Mouse (Mus musculus): ENCODE measurements around the gene Inpp5k. TPM values are rescaled to one million over a fixed set of nuclear protein-coding genes. Genes with fewer than 3 reads are reported as not detected.
"Not testable (repeated sequence)": the region's sequence is repeated elsewhere in the genome, so short reads cannot be mapped to it uniquely, and the experiment has no call there.

Inpp5k gene
- polyA plus RNA-seq, 1 experiment from 2014 or later: 15.8 TPM

DNA sequence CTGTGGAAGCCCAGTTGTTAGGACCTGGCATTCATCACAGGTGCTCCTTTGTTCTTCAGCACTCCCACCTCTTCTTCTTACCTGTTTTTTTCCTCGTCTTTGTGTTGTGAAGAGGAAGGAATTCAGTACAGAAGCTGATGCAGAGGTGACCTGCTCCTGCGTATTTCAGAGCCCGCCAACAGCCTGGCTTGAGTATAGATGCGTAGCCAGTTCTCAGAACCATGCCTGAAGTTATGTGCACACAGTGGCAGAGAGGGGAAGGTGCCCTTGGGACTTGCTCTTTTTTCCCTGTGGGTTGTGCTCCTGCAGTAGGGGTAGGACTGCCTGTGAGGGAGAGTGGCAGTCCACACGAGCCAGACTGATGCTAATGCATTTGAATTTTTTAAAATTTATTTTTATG is 62.8 kb downstream of the Inpp5k start:
- H3K9ac ChIP-seq: no peak overlapping the region
- H3K4me3 ChIP-seq: no peak overlapping the region
- ATAC-seq: no peak
- no peak overlapping the region for H3K4me2 ChIP-seq
- H3K36me3 ChIP-seq: peaks cover 94% of the 10 kb centered on the region
- H3K27ac ChIP-seq: no peak overlapping the region
- no peaks in the 10 kb centered on the region for H3K27me3 ChIP-seq (replicated peaks)
- no peaks in the 10 kb centered on the region for H3K9me3 ChIP-seq (replicated peaks)
- H3K4me1 ChIP-seq: no peaks in the 10 kb centered on the region
- 92% methylated on average over 5 of the region's 5 CpGs for WGBS (ENCODE audit: insufficient replicate concordance)

DNA sequence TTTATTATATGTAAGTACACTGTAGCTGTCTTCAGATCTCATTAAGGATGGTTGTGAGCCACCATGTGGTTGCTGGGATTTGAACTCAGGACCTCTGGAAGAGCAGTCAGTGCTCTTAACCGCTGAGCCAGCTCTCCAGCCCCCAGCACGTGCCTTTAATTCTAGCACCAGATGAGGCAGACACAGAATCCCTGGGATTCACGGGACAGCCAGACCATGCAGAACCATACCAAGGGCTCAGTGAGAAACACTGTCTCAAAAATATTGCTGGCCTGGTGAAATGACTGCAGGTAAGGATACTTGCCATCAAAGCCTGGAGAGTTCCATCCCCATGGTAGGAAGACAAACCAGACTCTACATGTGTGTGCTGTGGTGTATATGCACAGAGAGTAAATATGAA is 66.7 kb downstream of the Inpp5k start:
- WGBS (ENCODE audit: insufficient replicate concordance): 91% methylated on average over 3 of the region's 3 CpGs
- H3K27me3 ChIP-seq (replicated peaks); H3K4me1 ChIP-seq; H3K27ac ChIP-seq; H3K4me3 ChIP-seq; H3K9ac ChIP-seq; H3K9me3 ChIP-seq (replicated peaks); H3K4me2 ChIP-seq; ATAC-seq: not testable (repeated sequence)
- peaks cover 97% of the 10 kb centered on the region for H3K36me3 ChIP-seq

Other genes starting within 250 kb of the Inpp5k start
- 158 and 172 TPM in 2 replicates for gene Serpinf1, start 208.3 kb upstream of the Inpp5k start, polyA plus RNA-seq (2016; fragmentation: Nextera tagmentation; extraction: Ambion mirVana)
- 351 and 375 TPM in 2 replicates for gene Serpinf2, start 191.4 kb upstream of the Inpp5k start, polyA plus RNA-seq (2016; fragmentation: Nextera tagmentation; extraction: Ambion mirVana)
- 24.8 and 25.0 TPM in 2 replicates for gene Wdr81, start 176.3 kb upstream of the Inpp5k start, polyA plus RNA-seq (2016; fragmentation: Nextera tagmentation; extraction: Ambion mirVana)
- 19.6 and 21.4 TPM in 2 replicates for gene Tlcd2, start 169.3 kb upstream of the Inpp5k start, polyA plus RNA-seq (2016; fragmentation: Nextera tagmentation; extraction: Ambion mirVana)
- gene Prpf8, start 144.2 kb upstream of the Inpp5k start, polyA plus RNA-seq (2016; fragmentation: Nextera tagmentation; extraction: Ambion mirVana): 46.6 and 47.9 TPM in 2 replicates
- 0.89 and 1.2 TPM in 2 replicates for gene Rilp, start 120.9 kb upstream of the Inpp5k start, polyA plus RNA-seq (2016; fragmentation: Nextera tagmentation; extraction: Ambion mirVana)
- 5.2 TPM in 2 replicates for gene Scarf1, start 117.4 kb upstream of the Inpp5k start, polyA plus RNA-seq (2016; fragmentation: Nextera tagmentation; extraction: Ambion mirVana)
- 5.9 and 6.3 TPM in 2 replicates for gene Slc43a2, start 99.3 kb upstream of the Inpp5k start, polyA plus RNA-seq (2016; fragmentation: Nextera tagmentation; extraction: Ambion mirVana)
- 65.7 and 69.3 TPM in 2 replicates for gene Pitpna, start 42.9 kb upstream of the Inpp5k start, polyA plus RNA-seq (2016; fragmentation: Nextera tagmentation; extraction: Ambion mirVana)
- gene Myo1c, start 19.5 kb downstream of the Inpp5k start, polyA plus RNA-seq (2016; fragmentation: Nextera tagmentation; extraction: Ambion mirVana): 34.6 and 35.5 TPM in 2 replicates
- gene Crk, start 48.3 kb downstream of the Inpp5k start, polyA plus RNA-seq (2016; fragmentation: Nextera tagmentation; extraction: Ambion mirVana): 50.2 and 53.6 TPM in 2 replicates
- gene Ywhae, start 101.9 kb downstream of the Inpp5k start, polyA plus RNA-seq (2016; fragmentation: Nextera tagmentation; extraction: Ambion mirVana): 405 and 415 TPM in 2 replicates
- 0.05 and 0.12 TPM in 2 replicates for gene Doc2b, start 165.1 kb downstream of the Inpp5k start, polyA plus RNA-seq (2016; fragmentation: Nextera tagmentation; extraction: Ambion mirVana)